20 mouse cellular contexts compared by ENCODE assay signal in genomic region chr10:60216331-60217095, GRCm38 (mm10). TPM values are rescaled to one million over a fixed set of nuclear protein-coding genes. Genes with fewer than 3 reads are reported as not detected.
A peak's percentile ranks its signal among the peaks of the same experiment; 100 is the strongest.
DNase-seq lines count a peak whose midpoint lies in the region; ATAC-seq and TF ChIP-seq lines count a peak whose summit lies in the region.
"Had no signal": no experiment of that assay in that cellular context is flagged by ENCODE, and none has a peak within 500 bp of the region (broad histone marks: within the 10 kb centered on the region; RNA-seq: fewer than 3 reads in every experiment).

No protein-coding gene starts in this region.

- H3K4me2 ChIP-seq in midbrain, postnatal 0 days (ENCODE audit: low read depth, low read length, poor library complexity, severe bottlenecking), result no peak overlapping the region
- no peak overlapping the region for H3K4me2 ChIP-seq in midbrain, embryonic 16.5 days (ENCODE audit: low read length)
- peak overlapping the region; percentile 94 for H3K4me2 ChIP-seq in neural tube, embryonic 13.5 days
- H3K4me2 ChIP-seq: heart, embryonic 11.5 days; liver, embryonic 15.5 days had no signal

- H3K4me3 ChIP-seq in layer of hippocampus, adult 2 months, result no peak overlapping the region
- H3K4me3 ChIP-seq in midbrain, postnatal 0 days (ENCODE audit: low read depth, low read length), result no peak overlapping the region
- no peak overlapping the region for H3K4me3 ChIP-seq in midbrain, embryonic 16.5 days (ENCODE audit: low read depth, low read length)
- H3K4me3 ChIP-seq in bone marrow, adult 2 months (replicated peaks; ENCODE audit: control insufficient read depth, low read depth, low read length), result peak overlapping the region; percentile 70
- H3K4me3 ChIP-seq in neural tube, embryonic 13.5 days, result peak overlapping the region; percentile 59; the same call in 1 of the 2 replicates
- H3K4me3 ChIP-seq: liver, embryonic 15.5 days had no signal

- no peaks in the 10 kb centered on the region for H3K9me3 ChIP-seq in midbrain, postnatal 0 days (ENCODE audit: low read length)
- H3K9me3 ChIP-seq in midbrain, embryonic 16.5 days (replicated peaks; ENCODE audit: control insufficient read depth, low read length, poor library complexity, severe bottlenecking), result no peaks in the 10 kb centered on the region
- H3K9me3 ChIP-seq in neural tube, embryonic 13.5 days, result no peaks in the 10 kb centered on the region
- H3K9me3 ChIP-seq: embryonic facial prominence, embryonic 12.5 days; intestine, embryonic 15.5 days; kidney, embryonic 15.5 days; liver, embryonic 15.5 days had no signal

- DNase-seq in layer of hippocampus, adult 2 months (ENCODE audit: low spot score in 2 of 2), result no peak
- DNase-seq in layer of hippocampus, adult 9-11 months, result no peak
- no peak for DNase-seq in midbrain, postnatal 0 days (ENCODE audit: low spot score)
- DNase-seq in thymus, postnatal 10 days (ENCODE audit: low spot score in 2 of 2), result no peak
- no peak for DNase-seq in urinary bladder, postnatal 14 days (ENCODE audit: low spot score)
- DNase-seq: cerebellum, adult 9-10 months; gastrocnemius, postnatal 36 days; retina, postnatal 1 day; right cerebral cortex, postnatal 4 days; thymus, postnatal 25 days had no signal

- peaks cover 17% of the 10 kb centered on the region for H3K27me3 ChIP-seq in midbrain, postnatal 0 days (ENCODE audit: insufficient read depth, low read length)
- H3K27me3 ChIP-seq in midbrain, embryonic 16.5 days (ENCODE audit: control insufficient read depth, insufficient read depth, low read depth, low read length), result peaks cover 11% of the 10 kb centered on the region
- H3K27me3 ChIP-seq in neural tube, embryonic 13.5 days, result peaks cover 30% of the 10 kb centered on the region
- H3K27me3 ChIP-seq: embryonic facial prominence, embryonic 12.5 days had no signal

- no peak for ATAC-seq in midbrain, postnatal 0 days (ENCODE audit: low FRiP score)
- no peak for ATAC-seq in midbrain, embryonic 16.5 days
- ATAC-seq in neural tube, embryonic 13.5 days (ENCODE audit: low read depth), result no peak
- ATAC-seq: CD4-positive, CD25-positive, alpha-beta regulatory T cell, adult 4 months; intestine, embryonic 15.5 days had no signal

- no peaks in the 10 kb centered on the region for H3K4me1 ChIP-seq in midbrain, postnatal 0 days (ENCODE audit: insufficient read depth, low read length)
- peaks cover 21% of the 10 kb centered on the region for H3K4me1 ChIP-seq in midbrain, embryonic 16.5 days (ENCODE audit: control insufficient read depth, insufficient read depth, low read length)
- H3K4me1 ChIP-seq in bone marrow, adult 2 months (ENCODE audit: control insufficient read depth, insufficient read depth, low read length), result no peaks in the 10 kb centered on the region; the same call in none of the 2 replicates
- H3K4me1 ChIP-seq in neural tube, embryonic 13.5 days (replicated peaks), result peaks cover 82% of the 10 kb centered on the region
- H3K4me1 ChIP-seq: liver, embryonic 15.5 days had no signal

- WGBS in midbrain, postnatal 0 days, result 90% methylated on average over 11 of the region's 11 CpGs
- 90% methylated on average over 11 of the region's 11 CpGs for WGBS in midbrain, embryonic 16.5 days
- WGBS in bone marrow, adult 2 months, result 70% methylated on average over 11 of the region's 11 CpGs
- WGBS in neural tube, embryonic 13.5 days, result 86% methylated on average over 11 of the region's 11 CpGs

- no peaks in the 10 kb centered on the region for H3K36me3 ChIP-seq in midbrain, postnatal 0 days (ENCODE audit: insufficient read depth, low read length)
- no peaks in the 10 kb centered on the region for H3K36me3 ChIP-seq in midbrain, embryonic 16.5 days (ENCODE audit: control insufficient read depth, insufficient read depth, low read length)
- no peaks in the 10 kb centered on the region for H3K36me3 ChIP-seq in neural tube, embryonic 13.5 days
- H3K36me3 ChIP-seq: embryonic facial prominence, embryonic 12.5 days; intestine, embryonic 15.5 days; kidney, embryonic 15.5 days; liver, embryonic 15.5 days had no signal

- TF ChIP-seq CTCF in layer of hippocampus, adult 2 months (conservative IDR thresholded peaks at IDR 0.05), result no peak
- no peak for TF ChIP-seq CTCF in midbrain, postnatal 0 days (IDR thresholded peaks at IDR 0.05)
- TF ChIP-seq CTCF in bone marrow, adult 2 months (IDR thresholded peaks at IDR 0.05; ENCODE audit: control insufficient read depth, insufficient read depth, low read length), result no peak

- TF ChIP-seq POLR2A in bone marrow, adult 2 months (IDR thresholded peaks at IDR 0.05; ENCODE audit: borderline replicate concordance, control insufficient read depth, low read depth, low read length), result no peak

- 0 out of 2 replicates have a peak overlapping the region, but pooled peaks have one; percentile 13 for H3K9ac ChIP-seq in midbrain, postnatal 0 days (replicated peaks; ENCODE audit: low read length, poor library complexity, severe bottlenecking)
- H3K9ac ChIP-seq in midbrain, embryonic 16.5 days (ENCODE audit: low read depth, low read length), result no peak overlapping the region
- no peak overlapping the region for H3K9ac ChIP-seq in neural tube, embryonic 13.5 days
- H3K9ac ChIP-seq: intestine, embryonic 15.5 days; kidney, embryonic 15.5 days; liver, embryonic 15.5 days had no signal

- peak overlapping the region; percentile 54; the same call in 1 of the 2 replicates for H3K27ac ChIP-seq in layer of hippocampus, adult 2 months
- H3K27ac ChIP-seq in midbrain, postnatal 0 days (ENCODE audit: low read depth, low read length), result no peak overlapping the region
- no peak overlapping the region for H3K27ac ChIP-seq in midbrain, embryonic 16.5 days (ENCODE audit: low read length)
- peak overlapping the region; percentile 96 for H3K27ac ChIP-seq in bone marrow, adult 2 months (ENCODE audit: control insufficient read depth, insufficient read depth, low read depth, low read length, poor library complexity)
- H3K27ac ChIP-seq in neural tube, embryonic 13.5 days (replicated peaks), result no peak overlapping the region
- H3K27ac ChIP-seq: embryonic facial prominence, embryonic 12.5 days; intestine, embryonic 15.5 days; kidney, embryonic 15.5 days; liver, embryonic 15.5 days had no signal

RNA-seq across cellular contexts. Expression of gene Chst3, which starts 2.5 kb away (rescaled TPM):
- total RNA-seq in layer of hippocampus, adult 2 months (2021), result 1 to 10 TPM; 1.2 to 1.8 TPM
- total RNA-seq in midbrain, postnatal 0 days (2014; rRNA removed), result 4.6 and 5.5 TPM in 2 replicates
- polyA plus RNA-seq in midbrain, postnatal 0 days (2015; fragmentation: Nextera tagmentation; extraction: Ambion mirVana), result 0.86 and 0.89 TPM in 2 replicates
- polyA plus RNA-seq in midbrain, embryonic 16.5 days (2015; fragmentation: Nextera tagmentation; extraction: Ambion mirVana), result 0.97 and 1.0 TPM in 2 replicates
- polyA plus RNA-seq in bone marrow, adult 2 months (2011; ENCODE audit: insufficient read depth, insufficient read length, low replicate concordance, missing spikeins), result 11.9 and 16.5 TPM in 2 replicates
- polyA plus RNA-seq in neural tube, embryonic 13.5 days (2015; fragmentation: Nextera tagmentation; extraction: Ambion mirVana), result 1.9 and 2.7 TPM in 2 replicates
- total RNA-seq: MEL had no signal

Comparison
In these comparisons a context has a peak if more than half of its experiments do, and no peak if none do; other contexts are left out.
1. H3K27ac ChIP-seq: peak in layer of hippocampus, adult 2 months (single experiment) and bone marrow, adult 2 months (single experiment); none in midbrain, postnatal 0 days (single experiment), midbrain, embryonic 16.5 days (single experiment) and neural tube, embryonic 13.5 days (single experiment).
2. H3K4me3 ChIP-seq: peak in bone marrow, adult 2 months (single experiment) and neural tube, embryonic 13.5 days (single experiment); none in layer of hippocampus, adult 2 months (single experiment), midbrain, postnatal 0 days (single experiment) and midbrain, embryonic 16.5 days (single experiment).